Mouse (Mus musculus) thymus, postnatal 14 days (tissue): ENCODE data around the gene Gnaz.

Experiments used
- DNase-seq: peaks from one replicate; pipeline ENCODE4 v3.0.0; 2021

Gene Gnaz

DNA sequence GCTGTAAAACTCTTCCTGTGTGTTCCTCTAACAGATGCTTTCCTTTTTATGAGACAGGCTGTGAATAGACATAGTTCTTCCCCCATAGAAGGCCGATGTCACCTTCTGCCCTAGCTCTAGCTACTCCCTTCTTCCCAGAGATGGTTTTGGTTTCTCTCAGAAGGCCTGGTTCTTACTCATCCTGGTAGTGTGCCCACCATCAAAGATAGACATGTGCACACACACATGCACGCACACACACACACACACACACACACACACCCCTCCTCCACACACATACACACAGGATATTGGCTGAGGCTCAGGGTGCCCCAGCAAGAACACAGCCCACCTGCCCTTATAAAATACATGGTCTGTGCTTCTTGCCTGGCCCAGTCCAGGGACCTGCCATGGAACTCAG is 2.3 kb downstream of the Gnaz start:
- DNase-seq, result no peak

DNA sequence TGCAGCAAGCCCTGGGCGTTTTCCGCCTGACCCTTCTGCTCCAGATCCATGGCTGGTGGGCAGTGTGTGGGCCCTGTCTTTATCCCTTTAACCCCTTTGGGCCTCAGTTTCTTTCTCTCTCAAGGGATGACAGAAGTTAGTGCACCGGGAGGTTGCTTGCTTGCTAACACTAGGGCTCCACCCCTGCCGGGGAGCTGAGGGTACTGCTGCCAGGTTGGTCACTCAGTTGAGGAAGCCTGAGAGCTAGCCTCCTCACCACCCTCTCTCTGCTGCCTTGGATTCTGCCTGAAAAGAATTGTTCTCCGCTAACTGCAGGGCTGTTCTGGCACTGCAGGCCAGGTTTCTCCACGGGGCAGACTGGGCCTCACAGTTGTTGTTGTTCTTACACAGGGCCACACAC is 6.0 kb downstream of the Gnaz start:
- no peak for DNase-seq

DNA sequence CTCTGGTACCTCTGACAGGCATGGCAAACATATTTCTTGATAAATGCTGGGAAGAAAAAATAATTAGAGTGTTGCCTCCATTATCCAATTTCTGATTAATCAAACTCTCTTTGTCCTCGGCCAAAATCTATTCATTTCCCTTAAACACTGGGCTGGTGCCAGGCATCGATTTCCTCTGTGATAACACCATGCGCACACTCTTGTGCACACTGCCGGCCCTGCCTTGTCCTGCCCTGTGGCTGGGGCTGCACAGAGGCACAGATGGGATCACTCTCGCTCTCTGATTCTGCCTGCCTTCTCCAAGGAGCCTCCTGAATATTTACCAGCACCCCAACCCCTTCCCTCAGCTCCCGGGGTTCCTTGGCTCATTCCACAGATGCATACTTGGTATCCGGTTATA is 8.6 kb downstream of the Gnaz start:
- no peak for DNase-seq

DNA sequence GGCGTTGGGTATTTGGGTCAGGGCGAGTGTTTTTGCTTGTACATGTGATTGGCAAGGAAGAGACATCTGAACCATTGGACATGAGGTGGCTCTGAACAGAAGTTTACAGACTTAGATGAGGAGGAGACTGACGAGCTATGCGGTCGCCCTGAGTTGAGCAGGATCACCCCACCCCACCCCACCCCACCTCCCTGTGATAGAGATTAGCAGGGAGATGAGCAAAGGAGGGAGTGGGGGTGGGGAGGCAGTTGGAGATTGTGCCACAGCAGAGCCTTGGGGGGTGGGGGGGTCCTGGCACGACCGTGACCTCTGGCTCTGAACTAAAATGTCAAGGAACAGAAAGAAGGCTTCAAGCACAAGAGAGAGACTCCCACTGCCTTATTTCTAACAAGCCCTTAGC is 9.5 kb downstream of the Gnaz start:
- no peak for DNase-seq

DNA sequence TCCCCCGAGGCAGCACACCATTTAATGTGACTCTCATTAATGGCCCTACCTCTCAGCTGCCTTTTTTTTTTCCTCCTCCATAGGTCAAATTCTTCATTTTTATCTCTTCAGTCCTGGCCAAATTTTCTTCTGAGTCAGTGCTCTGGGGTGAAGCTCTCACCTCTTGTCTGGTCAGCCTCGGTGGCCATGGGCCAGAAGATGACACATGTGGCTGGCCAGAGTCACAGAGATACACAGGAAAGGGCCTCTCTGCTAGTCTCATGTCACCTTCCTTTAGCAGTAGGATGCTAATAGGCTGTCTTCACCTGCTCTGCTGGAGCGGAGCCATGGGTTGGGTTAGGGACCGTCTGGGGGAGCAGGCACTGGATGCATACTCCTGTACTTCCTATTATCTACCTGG is 11.1 kb downstream of the Gnaz start:
- DNase-seq, result no peak

DNA sequence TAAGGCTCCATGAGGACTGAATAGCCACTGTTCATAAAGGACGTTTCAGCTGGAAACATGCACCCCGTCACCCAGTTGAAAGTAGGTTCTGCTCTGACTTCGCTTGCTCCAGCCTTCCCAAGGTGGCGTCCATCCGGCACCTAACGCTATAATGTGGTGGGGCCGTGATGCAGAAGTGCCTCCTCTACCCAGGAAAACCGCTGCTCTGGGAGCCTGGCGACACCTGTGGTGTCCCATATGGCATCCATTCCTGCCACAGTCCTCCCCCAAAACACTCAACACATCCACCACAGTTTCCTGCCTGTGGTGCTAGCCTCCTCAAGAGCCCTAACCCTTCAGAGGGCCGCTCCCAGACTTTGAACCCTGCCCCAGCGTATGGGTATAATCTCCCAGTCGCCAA is 14.2 kb downstream of the Gnaz start:
- DNase-seq, result no peak

DNA sequence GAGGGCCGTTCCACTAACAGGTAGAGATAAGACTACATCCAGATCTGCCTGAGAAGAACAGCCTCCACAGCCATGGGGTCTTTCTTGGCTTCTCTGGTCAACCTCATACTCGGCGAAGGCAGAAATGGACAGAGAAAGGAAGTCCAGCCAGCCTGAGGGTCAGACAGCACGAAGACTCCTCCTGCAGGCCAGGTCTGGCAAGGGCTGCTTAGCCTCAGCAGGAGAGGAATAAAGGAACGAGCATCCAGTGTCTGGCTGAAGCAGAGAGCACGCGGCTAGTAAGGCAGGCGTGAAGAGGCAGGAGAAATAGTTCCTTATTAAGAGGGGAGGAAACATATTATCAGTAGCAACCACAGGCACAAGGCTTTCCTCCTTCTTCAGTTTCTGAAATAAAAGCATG is 16.2 kb downstream of the Gnaz start:
- no peak for DNase-seq

DNA sequence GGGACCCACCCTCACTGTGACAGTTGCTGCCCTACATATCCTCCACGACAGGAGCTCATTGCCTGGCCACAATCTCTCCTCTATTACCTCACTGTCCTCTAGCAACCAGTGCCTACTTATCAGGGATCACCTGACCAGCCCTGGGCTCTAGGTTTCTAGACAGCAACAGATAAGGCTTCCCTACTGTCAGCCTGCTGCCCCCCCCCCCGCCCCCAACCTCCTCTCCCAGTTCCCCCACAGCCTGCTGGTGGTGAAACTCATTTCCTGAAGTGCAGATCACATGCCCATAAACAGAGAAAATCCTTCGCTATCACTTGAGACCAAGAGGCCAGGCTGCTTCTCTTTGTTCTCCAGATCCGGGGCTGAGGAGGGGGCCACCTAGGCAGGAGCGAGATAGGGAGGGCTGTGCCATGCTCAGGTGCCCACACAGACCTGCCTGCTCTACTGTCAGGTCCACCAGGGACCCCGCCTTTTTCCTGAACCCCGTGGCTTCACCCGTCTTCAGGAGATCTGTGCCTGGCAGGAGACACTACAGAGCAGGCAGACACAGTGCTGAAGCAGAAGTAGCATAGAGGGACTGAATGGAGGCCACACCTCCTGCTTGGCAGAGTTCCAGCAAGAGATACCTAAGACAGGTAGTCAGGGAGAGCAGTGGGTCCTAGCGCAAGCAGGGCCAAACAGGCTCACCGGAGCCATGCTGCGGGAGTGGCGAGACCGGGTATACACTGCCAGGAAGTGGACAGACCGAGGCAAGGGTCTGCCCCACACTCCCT is 20.9 kb downstream of the Gnaz start:
- DNase-seq, result no peak

DNA sequence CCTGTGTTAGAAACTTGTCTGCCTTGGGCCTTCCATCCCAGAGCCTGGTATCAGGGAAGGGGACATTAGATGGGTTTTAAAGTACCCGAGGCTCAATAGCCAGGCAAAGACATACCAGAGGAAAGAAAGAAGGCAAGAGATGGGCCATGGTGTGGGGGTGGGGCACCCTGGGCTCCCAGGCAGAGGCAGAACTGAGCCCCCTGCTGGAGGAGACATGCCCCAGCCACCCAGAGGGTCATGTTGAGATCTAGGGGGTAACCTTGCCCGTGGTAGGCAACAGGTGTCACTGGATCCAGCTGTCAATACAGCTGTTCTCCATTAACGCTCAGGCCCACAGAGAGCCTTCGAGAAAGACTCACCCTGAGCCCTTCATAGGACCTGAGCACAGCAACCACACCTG is 22.8 kb downstream of the Gnaz start:
- DNase-seq, result peak; percentile 16

DNA sequence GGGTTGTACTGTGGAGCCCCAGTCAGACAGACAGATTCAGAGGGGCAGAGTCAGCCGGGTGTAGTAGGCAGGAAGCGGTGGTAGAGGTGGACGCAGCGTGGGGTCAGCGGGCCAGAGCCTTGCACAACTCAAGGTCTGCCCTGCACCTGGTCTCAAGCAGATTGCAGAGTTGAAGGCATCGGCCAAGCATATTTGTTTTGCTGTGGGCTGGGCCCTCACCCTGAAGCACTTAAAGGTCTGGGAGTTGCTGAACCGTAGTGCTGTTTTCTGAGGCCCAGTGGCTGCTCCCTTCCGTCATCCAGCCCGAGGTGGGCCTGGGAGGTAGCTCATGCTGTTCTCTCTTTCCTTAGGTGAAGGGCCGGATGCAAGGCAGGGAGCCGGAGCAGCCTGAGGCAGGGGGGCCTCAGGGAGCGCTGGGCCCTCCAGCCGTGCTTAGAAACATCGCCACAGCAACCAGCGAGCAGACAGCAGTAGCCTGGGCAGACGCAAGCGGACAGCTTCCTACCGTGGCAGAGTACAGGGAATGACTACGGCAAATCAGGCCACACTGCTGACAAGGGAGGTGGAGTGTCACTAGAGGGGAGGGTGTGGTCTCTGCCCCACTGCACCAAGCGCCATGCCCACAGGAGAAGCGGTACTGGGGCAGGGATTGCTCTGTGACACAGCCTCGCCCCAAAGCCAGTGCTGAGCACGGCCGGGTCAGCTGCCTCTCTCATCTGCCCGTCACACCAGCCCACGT is 23.8 kb downstream of the Gnaz start:
- DNase-seq, result no peak

DNA sequence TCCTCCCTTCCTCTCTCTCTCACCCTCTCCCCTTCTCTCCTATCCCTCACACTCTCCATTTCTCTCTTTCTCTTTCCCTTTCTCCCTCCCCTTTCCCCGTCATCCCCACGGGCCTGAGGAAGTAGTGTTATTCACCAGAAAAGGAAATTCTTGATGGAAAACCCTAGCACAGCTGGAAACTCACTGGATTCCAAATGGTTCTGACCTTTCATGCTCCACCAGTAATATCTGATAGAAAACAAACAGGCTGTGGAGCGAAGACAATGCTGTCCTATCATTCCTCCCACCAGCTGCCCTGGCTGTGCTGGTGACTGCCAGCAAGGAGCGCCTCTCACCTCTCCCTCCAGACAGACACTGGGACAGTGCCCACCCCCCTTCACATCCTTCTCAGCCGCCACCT is 27.9 kb downstream of the Gnaz start:
- no peak for DNase-seq

DNA sequence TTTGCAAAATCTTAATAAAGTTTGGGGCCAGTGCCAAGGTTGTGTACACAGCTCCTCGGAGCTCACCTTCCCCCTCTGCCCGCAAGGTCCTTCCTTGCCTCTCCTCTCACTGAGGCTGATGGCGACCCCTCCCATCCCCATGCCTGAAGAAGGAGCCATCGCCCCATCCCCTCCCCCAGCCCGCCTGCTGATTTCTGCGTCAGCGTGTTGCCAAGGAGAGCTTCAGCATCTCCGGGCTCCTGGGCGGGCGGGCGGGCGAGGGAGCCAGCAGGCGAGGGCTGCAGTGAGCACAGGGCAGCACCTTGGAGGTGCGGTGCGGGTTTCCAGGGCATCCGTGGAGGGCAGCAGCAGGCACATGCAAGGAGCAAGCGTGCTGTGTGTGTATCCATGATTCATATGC is 28.4 kb downstream of the Gnaz start:
- DNase-seq, result no peak

DNA sequence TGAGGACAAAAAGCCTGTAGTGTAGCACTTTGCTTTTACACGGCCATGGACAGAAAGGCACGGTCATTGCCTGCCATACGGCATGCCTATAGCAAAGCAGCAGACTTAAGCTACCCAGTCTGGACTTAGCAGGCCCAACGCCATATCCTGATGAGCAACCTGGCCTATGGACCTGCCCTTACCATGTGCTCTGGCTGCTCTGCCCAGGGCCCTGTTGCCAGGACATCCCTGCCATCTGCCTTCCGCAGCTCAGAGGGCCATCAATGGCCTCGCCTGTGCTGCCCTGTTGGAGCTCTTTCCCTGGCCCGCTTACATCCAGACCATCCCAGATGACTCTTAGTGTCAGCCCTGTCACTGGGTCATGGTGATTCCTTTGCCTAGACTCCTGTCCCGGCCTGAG is 34.4 kb downstream of the Gnaz start:
- no peak for DNase-seq

DNA sequence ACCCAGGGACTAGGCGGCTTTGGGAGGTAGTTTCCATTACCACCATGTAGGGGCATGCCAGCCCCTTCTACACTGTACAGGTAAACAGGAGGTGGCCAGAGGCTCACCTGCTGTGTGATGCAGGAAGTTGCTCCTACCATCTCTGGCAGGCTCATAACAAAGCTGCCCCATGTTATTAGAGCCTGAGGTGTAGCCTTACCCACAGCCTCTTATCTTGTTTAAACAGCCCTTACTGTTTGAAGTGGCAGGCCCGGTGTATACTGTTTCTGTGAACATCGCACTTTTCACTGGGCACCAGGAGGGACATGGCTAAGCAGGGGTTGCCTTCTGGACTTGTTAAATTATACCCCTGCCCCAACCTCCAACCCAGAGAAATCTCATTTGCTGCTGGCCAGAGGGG is 37.1 kb downstream of the Gnaz start:
- no peak for DNase-seq

DNA sequence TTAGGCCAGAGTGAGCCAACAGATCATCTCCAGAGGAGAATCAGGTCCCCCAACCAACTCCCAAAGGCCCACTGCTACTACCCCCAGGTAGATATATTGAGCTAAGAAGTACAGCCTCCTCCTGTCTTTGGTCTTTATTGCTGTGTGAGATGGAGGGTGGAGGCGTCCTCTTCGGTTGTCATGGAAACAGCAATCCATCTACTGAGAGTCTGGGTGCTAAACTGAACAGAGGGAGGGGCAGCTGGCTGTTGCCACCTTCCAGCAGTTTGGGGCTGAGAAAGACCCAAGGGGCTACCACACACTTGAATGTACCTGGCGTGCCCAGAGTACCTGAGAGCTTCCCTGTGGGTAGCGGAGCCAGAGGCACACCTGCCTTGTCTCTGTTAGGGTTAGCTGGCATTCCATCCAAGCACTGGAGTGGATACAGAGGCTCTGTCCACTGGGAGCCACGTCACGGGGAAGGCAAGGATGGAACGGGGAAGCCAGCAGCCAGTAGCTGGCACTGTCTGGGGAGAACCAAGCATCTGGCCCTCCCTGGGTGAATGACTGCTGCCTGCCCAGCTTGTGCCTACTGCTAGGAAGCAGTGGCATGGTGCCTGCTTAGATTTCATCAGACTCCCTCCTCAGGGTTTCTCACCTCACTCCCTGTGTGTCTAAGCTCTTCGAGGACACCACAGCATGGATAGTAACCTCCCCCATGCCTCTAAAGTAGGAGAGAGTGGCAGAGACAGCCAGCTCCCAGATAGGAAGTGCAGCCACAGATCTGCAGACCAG is 40.1 kb downstream of the Gnaz start:
- DNase-seq, result no peak

DNA sequence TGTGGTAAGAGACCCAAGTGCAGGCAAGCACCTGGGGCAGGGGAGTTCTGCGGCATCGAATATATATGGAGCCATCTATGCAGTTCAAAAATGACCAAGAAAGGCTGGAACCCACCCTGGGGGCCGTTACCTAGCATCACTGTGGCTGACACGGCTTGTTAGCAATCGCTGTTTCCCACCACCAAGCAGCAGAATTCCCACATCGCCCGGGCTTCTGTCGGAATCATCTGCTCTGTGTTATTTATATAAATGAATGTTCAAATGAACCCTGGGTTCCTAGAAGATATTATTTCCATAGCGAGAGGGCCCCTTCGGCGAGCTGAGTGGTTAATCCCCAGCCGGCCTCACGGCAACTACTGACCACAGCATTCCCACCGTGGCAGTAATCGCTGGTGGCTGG is 43.7 kb downstream of the Gnaz start:
- DNase-seq, result no peak

DNA sequence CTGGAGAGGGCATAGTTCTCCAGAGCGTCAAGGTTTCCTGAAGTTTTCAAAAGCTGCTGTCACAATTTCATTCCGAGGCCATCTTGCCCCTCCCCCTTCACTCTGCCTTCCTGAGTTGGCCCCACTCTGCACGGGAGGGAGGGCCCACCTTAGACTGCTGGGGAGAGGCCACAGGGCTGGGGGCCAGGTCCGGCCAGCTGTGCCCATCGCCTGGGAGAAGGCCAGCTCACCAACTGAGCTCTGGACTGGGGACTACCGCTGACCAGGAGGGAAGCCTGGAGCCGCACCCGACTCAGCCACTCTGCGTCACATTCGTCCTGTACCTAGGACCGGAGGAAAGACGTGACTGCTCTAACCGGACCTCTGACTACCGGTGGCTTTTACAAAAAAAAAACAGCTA is 48.5 kb downstream of the Gnaz start:
- DNase-seq, result no peak

DNA sequence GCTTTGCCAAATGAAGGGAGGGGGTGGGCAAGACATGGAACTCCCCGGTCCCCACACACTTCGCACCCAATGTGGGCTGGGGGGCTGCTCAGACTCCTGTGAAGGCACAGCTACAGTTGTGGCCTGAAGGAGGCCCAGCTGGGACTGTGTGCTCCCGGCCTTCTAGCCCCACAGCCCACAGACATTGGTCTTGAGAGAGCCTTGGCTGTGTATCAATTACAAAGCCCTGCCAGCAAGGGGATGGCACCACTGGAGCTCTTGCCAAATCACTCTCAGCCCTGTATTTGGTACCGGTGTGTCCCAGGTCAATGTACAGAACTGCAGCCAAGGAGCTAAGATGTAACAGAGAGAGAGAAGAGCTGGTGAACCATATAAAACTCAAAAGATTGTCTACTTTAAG is 49.5 kb downstream of the Gnaz start:
- no peak for DNase-seq

DNA sequence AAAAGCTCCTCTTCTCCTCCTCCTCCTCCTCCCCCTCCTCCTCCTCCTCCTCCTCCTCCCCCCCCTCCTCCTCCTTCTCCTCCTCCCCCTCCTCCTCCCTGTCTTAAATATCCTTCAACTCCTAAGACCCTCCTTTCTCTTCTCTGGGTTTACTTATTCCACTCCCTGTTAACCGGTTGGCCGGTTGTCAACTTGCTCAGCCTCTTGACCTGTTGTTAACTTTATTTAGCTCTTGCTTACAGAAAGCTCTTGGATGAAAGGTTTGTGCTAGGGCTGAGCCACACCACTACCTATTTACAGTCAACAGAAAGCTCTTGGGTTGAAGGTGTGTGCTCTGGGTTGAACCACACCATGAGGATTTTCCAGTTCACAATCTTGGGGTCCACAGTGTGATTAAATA is 53.3 kb downstream of the Gnaz start:
- no peak for DNase-seq

DNA sequence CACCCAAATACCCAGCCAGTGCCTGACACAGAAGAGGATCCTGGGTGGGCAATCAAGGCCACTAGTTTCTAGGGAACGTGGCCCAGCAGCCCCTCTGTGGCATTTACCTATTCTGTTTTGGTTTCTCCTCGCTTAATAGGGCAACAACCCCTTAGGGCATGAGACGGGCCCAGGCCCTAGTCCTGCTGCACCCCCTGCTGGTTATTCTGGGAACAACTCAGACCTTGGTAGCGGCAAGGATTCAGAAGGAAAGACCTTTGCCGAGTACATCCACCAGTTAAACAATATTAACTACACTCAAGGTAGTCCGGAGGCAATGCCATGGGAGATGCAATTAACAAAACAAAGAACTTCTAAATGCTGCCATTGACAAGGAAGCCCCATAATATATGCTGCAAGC is 54.2 kb downstream of the Gnaz start:
- peak; percentile 71 for DNase-seq

DNA sequence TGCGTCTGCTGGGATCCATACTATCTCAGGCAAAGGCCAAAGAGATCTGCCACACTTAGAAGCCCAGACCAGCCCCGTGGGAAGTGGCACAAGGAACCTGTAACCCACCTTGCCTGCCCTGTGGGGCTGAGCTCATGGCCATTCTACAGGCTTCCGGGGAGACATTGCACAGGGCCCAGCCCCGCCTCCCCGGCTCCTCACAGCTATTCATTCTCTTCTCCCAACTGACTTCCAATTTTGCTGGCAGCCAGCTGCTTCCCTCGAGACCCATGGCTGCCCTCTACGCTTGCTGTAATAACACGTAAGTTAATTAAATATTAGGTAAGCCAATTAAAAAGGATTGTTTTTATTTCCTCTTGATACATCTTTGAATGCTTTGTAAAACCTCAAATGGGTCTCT is 59.5 kb downstream of the Gnaz start:
- no peak for DNase-seq

DNA sequence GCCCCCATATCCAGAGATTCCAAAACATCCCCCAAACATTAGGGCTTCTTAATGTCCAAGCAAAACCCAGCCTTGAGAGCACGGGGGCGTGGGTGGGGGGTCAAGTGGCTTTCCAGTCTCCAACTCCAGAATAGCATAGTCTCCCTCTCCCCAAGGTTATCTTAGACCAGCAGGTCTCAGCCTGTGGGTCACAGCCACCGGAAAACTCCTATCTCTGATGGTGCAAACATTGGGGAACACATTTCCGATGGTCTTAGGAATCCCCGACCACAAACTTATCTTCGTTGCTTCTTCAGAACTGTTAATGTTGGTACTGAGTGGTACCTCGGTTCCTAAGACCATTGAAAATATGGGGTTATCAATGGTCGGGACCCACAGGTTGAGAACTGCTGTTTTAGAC is 61.8 kb downstream of the Gnaz start:
- DNase-seq, result no peak

DNA sequence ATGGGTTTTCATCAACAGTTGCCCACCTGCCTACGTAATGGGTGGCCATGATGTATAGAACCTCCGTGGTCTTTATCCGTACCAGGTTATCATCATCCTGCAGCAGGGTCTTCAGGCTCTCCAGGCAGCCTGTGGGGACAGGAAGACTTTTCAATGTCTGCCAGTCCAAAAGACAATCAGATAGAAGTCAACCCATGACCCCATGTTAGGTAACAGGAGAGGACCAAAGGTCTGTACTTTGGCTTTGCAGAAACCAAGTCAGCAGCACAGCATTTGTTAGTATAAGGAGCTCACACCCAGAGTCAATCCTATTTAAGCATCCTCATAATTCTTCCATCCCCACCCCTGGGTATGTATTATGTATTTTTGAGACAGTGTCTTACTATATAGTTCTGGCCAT is 62.7 kb downstream of the Gnaz start:
- DNase-seq, result no peak

DNA sequence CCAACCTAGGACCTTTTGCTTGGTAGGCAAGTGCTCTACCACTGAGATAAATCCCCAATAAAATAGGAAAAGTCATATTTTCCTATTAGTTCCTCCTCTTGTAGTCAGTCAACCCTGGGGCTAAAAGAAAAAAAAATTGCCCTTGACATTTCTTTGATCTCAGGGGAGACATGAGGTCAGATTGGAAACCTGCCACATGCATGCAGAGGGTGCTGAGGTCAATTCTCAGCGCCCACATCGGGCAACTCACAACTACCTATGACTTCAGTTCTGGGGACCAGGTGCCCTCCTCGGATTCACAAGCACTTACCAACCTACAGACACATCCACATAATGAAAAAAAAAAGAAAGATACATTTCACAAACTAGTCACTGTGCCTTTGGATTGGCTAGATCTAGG is 63.3 kb downstream of the Gnaz start:
- no peak for DNase-seq
